Mouse (Mus musculus) regulatory T cell (primary cell): Measurements from ENCODE around the gene Samd4b.

Source experiments
- in situ Hi-C: fragments of 300-600 bp; cut with MboI, MseI; formaldehyde crosslinking; loops from one replicate; pipeline ENCODE4 v1.15.1; 2025; ENCODE audit warnings: high pct_unique_total_duplicates

The Samd4b gene

GRCm38 (mm10) chr7:28381017-28381790 is 216.7 kb downstream of the Samd4b start:
- in situ Hi-C loops: loop anchor here (10.0 kb wide), 2 partner anchors 206 to 896 kb away; partner anchors contain the start of genes Dyrk1b and Sertad1

GRCm38 (mm10) chr7:28380237-28381016 is 217.5 kb downstream of the Samd4b start, which contains the start of gene Zfp36:
Gene Zfp36, minus strand, starts transcription at chr7:28380253.
- in situ Hi-C loops: loop anchor here (10.0 kb wide), 2 partner anchors 206 to 896 kb away; partner anchors contain the start of genes Dyrk1b and Sertad1

GRCm38 (mm10) chr7:28378769-28379651 is 218.9 kb downstream of the Samd4b start:
- in situ Hi-C loops: no loop called here

GRCm38 (mm10) chr7:28378066-28378690 is 219.8 kb downstream of the Samd4b start:
- in situ Hi-C loops: no loop called here

GRCm38 (mm10) chr7:28377190-28378065 is 220.5 kb downstream of the Samd4b start:
- in situ Hi-C loops: no loop called here

- in situ Hi-C loops: no loop called here
Measured at GRCm38 (mm10) chr7:28376011-28376771, 221.8 kb downstream of the Samd4b start.

GRCm38 (mm10) chr7:28375176-28375921 is 222.6 kb downstream of the Samd4b start:
- in situ Hi-C loops: no loop called here

GRCm38 (mm10) chr7:28374647-28375046 is 223.3 kb downstream of the Samd4b start:
- in situ Hi-C loops: no loop called here

- in situ Hi-C loops: no loop called here
Measured at GRCm38 (mm10) chr7:28373891-28374495, 224.0 kb downstream of the Samd4b start.

GRCm38 (mm10) chr7:28373131-28373581 is 224.8 kb downstream of the Samd4b start:
- in situ Hi-C loops: no loop called here

- in situ Hi-C loops: no loop called here
Measured at GRCm38 (mm10) chr7:28372251-28373108, 225.5 kb downstream of the Samd4b start, which contains the start of gene Plekhg2. Gene Plekhg2, minus strand, starts transcription at chr7:28372599.

- in situ Hi-C loops: no loop called here
Measured at GRCm38 (mm10) chr7:28371514-28371989, 226.4 kb downstream of the Samd4b start.

- in situ Hi-C loops: no loop called here
Measured at GRCm38 (mm10) chr7:28370977-28371513, 226.9 kb downstream of the Samd4b start.

GRCm38 (mm10) chr7:28370051-28370450 is 227.9 kb downstream of the Samd4b start:
- in situ Hi-C loops: no loop called here

- in situ Hi-C loops: no loop called here
Measured at GRCm38 (mm10) chr7:28368276-28368920, 229.5 kb downstream of the Samd4b start.

GRCm38 (mm10) chr7:28367663-28368275 is 230.2 kb downstream of the Samd4b start:
- in situ Hi-C loops: no loop called here
